Mouse (Mus musculus) heart, embryonic 14.5 days (tissue): ENCODE results near the gene Tmem263. TPM values are rescaled to one million over a fixed set of nuclear protein-coding genes. Genes with fewer than 3 reads are reported as not detected.
A peak's percentile ranks its signal among the peaks of the same experiment; 100 is the strongest.

Experiments used
- ATAC-seq: fragments of 200-750 bp; cut with Nextera tagmentation; 2 replicates; pipeline ENCODE4 v1.8.0; 2017; ENCODE audit warnings: low read depth, moderate TSS enrichment; ENCODE audit not compliant: insufficient number of reproducible peaks, insufficient read depth, low FRiP score
- H3K27ac ChIP-seq, 2 experiments: fragments of 200-500 bp in 1 of 2; fragments of 300-500 bp in 1 of 2; sonication (generic) in 1 of 2; replicated peaks in 1 of 2; 2 replicates each; pipeline ENCODE4 v1.5.1; 2012 to 2014; ENCODE audit warnings: low read depth in 2 of 2, low read length in 2 of 2, control low read depth in 1 of 2, mild to moderate bottlenecking in 1 of 2, mixed read lengths in 1 of 2; ENCODE audit not compliant: control insufficient read depth in 1 of 2, insufficient read depth in 1 of 2
- H3K27me3 ChIP-seq: fragments of 300-500 bp; sonication (generic); 2 replicates; pipeline ENCODE4 v1.6.1; 2014; ENCODE audit warnings: mild to moderate bottlenecking, low read length, control low read depth; ENCODE audit not compliant: control insufficient read depth, insufficient read depth
- H3K36me3 ChIP-seq: fragments of 300-500 bp; sonication (generic); 2 replicates; pipeline ENCODE4 v1.6.1; 2014; ENCODE audit warnings: mild to moderate bottlenecking, control low read depth, low read length, mixed read lengths; ENCODE audit not compliant: control insufficient read depth, insufficient read depth
- H3K4me1 ChIP-seq, 2 experiments: fragments of 200-500 bp in 1 of 2; fragments of 300-500 bp in 1 of 2; sonication (generic) in 1 of 2; 2 replicates each; pipeline ENCODE4 v1.6.1; 2012 to 2014; ENCODE audit warnings: low read length in 2 of 2, control low read depth in 1 of 2, mixed read lengths in 1 of 2; ENCODE audit not compliant: control insufficient read depth in 2 of 2, insufficient read depth in 2 of 2
- H3K4me2 ChIP-seq: fragments of 300-500 bp; sonication (generic); 2 replicates; pipeline ENCODE4 v1.6.1; 2014; ENCODE audit warnings: mild to moderate bottlenecking, low read length
- H3K4me3 ChIP-seq, 2 experiments: fragments of 200-500 bp in 1 of 2; fragments of 300-500 bp in 1 of 2; sonication (generic) in 1 of 2; 2 replicates each; pipeline ENCODE4 v1.5.1; 2012 to 2014; ENCODE audit warnings: low read length in 2 of 2, mild to moderate bottlenecking in 2 of 2, control low read depth in 1 of 2, low read depth in 1 of 2, moderate library complexity in 1 of 2; ENCODE audit not compliant: control insufficient read depth in 1 of 2, insufficient read depth in 1 of 2
- H3K9ac ChIP-seq: fragments of 300-500 bp; sonication (generic); 2 replicates; pipeline ENCODE4 v1.6.1; 2014; ENCODE audit warnings: mild to moderate bottlenecking, low read length
- H3K9me3 ChIP-seq: fragments of 300-500 bp; sonication (generic); 2 replicates; pipeline ENCODE4 v1.6.1; 2016; ENCODE audit warnings: low read length, control low read depth; ENCODE audit not compliant: control insufficient read depth
- WGBS: fragments of 180-500 bp; shearing (Covaris S2); extraction: QIAGEN DNeasy Blood & Tissue Kit; methylation state at CpG from one replicate; pipeline ENCODE4 v1.1.7; 2014; 5-methylcytosine and 5-hydroxymethylcytosine counted together
- polyA plus RNA-seq: library from polyadenylated mRNA; unstranded; fragments of >200 nt; fragmentation: Nextera tagmentation; extraction: Ambion mirVana; gene quantifications from 2 replicates; pipeline ENCODE4 v1.2.1, GENCODE M21; 2014

Gene Tmem263
- 50.1 and 52.9 TPM in 2 replicates for polyA plus RNA-seq

DNA sequence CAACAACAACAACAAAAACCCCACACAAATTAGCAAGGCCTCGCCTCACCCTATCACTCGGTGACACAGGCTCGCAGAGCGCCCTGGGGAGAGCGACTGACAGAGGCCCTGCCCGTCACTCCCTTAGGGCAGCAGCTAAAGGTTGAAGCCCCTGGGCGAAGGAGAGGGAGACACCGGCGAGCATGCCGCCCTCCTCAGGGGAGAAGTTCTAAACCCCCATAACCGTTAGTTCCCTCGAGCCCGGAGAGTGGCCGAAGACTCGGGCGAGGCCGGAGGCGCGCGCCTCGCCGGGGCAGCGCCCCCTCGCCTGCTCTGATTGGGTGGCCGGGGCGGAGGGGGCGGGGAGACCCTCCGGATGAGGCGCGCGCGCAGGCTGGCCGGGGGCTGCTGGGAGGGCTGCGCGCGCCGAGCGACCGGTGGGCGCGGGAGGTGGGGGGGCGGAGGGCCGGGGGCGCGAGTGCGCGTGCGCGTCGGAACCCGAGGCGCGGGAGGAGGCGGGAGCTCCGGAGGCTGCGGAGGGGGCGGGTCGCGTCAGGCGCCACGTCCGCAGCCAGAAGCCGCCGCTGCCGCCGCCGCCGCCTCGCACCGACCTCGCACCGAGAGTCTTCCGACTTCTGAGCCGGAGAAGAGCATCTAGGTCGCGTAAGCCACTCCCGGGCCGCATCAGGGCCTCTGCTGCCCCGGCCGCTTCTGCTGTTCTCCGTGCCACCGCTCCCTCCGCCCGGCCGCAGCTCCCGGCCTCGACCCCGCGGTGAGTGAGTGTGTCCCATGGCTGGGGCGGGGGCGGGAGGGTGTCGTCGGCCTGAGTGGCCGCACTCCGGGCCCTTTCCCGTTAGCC, at the start of gene Tmem263, which contains the start of gene Fhl4:
Gene Tmem263 (plus strand): TSS at position 381 of the 838 bp plus-strand sequence.
Gene Fhl4 (minus strand): TSS at position 249 of the 838 bp plus-strand sequence.
- Histone ChIP-seq H3K4me1 (peaks cover 0 to 18% of the 10 kb centered on the region in 2 experiments; a peak in 2 of 4 replicates), H3K4me2 (peak within 1 kb of the TSS; percentile 81), H3K27me3 (no peaks in the 10 kb centered on the region), H3K9ac (peak within 1 kb of the TSS; percentile 97), H3K9me3 (no peaks in the 10 kb centered on the region), H3K27ac (peak within 1 kb of the TSS; percentile 91 to 94), H3K4me3 (peak within 1 kb of the TSS; percentile 94 to 97), H3K36me3 (no peaks in the 10 kb centered on the region)
- under 1% methylated on average over 82 of the region's 96 CpGs for WGBS
- peak; percentile 97 for ATAC-seq

DNA sequence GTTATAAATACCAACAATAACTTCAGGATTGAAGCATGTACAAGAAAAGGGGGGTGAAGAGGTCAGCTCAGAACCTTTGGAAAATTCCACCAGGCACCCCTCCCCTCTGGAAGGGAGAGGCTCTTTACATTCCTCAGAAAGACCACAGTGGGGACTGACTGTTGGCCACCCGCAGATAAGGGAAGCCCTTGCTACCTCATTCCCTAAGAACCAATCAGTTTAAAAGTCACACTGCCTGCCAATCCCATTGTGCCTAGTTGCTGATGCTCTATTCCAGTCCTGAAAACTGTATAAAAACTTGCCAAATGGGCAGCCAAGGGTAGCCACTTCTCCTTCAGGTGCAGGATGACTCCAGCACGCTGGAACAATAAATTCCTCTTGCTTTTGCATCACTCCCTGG, 47.6 kb upstream of the Tmem263 start:
- H3K27me3 ChIP-seq, result no peaks in the 10 kb centered on the region
- no peaks in the 10 kb centered on the region for H3K9me3 ChIP-seq
- no peak overlapping the region for H3K4me2 ChIP-seq
- H3K36me3 ChIP-seq, result no peaks in the 10 kb centered on the region
- WGBS, result 85% methylated on average over 2 of the region's 2 CpGs
- no peaks in the 10 kb centered on the region for H3K4me1 ChIP-seq
- no peak overlapping the region for H3K27ac ChIP-seq
- H3K4me3 ChIP-seq, result no peak overlapping the region
- no peak for ATAC-seq
- H3K9ac ChIP-seq, result no peak overlapping the region

DNA sequence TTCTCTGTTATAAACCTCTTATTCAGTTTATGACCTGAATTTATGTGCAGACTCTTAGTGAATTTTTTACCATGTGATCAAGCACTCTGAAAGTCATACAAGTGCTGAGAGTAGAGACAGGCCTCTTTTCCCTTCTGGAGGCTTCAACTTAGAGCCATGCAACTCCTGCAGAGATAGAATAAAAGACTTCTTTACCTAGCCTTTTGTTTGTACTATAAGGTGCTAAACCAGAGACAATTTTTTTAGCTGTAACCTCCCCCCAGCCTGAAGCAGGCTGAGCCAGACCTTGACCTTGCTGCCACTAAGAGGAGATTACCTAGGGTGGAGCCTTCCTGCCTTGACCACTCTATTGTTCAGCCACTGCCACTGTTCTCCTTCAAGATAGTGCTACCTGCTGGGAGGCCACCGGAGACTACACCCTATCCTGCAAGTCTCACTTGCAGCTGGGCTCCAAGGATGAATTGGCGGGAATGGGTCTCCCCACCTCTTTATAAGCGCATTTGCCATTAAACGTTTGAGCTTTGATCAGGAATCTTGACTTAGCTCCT, 30.7 kb upstream of the Tmem263 start:
- 53% methylated on average over 4 of the region's 4 CpGs for WGBS
- no peak overlapping the region for H3K27ac ChIP-seq
- no peaks in the 10 kb centered on the region for H3K4me1 ChIP-seq
- no peak for ATAC-seq
- H3K27me3 ChIP-seq, result no peaks in the 10 kb centered on the region
- H3K9me3 ChIP-seq, result no peaks in the 10 kb centered on the region
- H3K4me3 ChIP-seq, result no peak overlapping the region
- H3K36me3 ChIP-seq, result no peaks in the 10 kb centered on the region
- H3K4me2 ChIP-seq, result no peak overlapping the region
- no peak overlapping the region for H3K9ac ChIP-seq

DNA sequence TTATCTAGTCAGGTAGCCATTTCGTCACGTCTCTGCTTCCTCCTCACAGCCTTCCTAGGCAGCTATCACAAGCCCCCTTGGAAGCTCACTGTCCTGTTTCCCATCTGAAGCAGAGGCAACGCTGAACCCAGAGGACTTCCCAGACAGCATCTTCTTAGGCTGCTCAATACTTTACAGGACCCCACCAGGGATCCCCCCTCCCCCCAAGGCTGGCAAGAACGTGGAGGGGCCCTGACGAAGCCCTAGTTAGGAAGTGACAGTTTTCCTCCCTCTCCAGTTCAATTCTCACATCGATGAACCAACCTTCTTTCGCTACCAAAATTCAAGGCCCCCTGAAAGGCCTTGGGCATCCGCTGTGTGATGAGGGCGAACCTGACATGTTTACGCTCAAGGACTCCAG, 586 bp upstream of the Tmem263 start:
- H3K9me3 ChIP-seq, result no peaks in the 10 kb centered on the region
- ATAC-seq, result no peak
- under 1% methylated on average over 10 of the region's 10 CpGs for WGBS
- no peaks in the 10 kb centered on the region for H3K27me3 ChIP-seq
- H3K27ac ChIP-seq, result peak overlapping the region; percentile 91 to 94
- peak overlapping the region; percentile 97 for H3K9ac ChIP-seq
- peaks cover 0 to 18% of the 10 kb centered on the region in 2 experiments; a peak in 2 of 4 replicates for H3K4me1 ChIP-seq
- H3K4me3 ChIP-seq, result peak overlapping the region; percentile 78 to 97
- peak overlapping the region; percentile 81 for H3K4me2 ChIP-seq
- H3K36me3 ChIP-seq, result no peaks in the 10 kb centered on the region

DNA sequence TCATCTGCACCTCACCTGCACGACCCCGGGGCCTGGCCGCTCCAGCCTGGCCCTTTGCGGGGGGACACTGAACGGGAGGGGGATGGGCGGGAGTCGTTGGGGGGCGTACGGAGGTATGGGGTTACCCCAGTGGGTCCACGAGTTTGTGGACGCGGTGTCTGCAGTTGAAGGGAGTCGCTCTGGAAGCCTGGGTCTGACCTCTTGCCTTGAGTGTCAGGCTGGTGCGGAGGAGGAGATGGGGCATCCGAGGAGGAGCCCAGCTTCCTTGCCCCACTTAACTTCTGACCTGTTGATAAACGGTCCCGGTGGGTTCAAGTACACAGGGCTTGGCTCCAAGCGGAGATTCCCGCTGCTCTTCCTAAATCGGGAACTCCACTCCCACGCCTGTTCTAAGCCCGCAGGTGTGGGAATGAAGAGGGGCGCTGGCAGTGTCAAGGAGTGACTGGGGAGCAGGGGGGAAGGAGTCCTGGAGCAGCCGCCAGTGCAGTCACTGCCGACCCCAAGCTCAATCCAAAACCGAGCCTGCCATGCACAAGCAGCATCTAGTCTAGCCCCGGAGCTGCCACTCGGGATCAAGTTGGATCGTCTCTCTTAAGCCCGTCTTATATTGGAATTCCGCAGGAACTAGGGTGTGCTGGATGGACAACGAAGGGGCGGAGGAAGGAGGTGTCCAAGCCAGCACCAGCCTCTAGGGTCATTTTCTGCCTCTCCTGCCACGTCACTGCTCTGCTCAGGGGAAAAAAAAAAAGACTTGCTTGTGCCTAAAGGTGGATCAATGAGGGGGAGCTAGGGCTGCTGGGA, 858 bp downstream of the Tmem263 start:
- WGBS, result under 1% methylated on average over 34 of the region's 34 CpGs
- peaks cover 0 to 18% of the 10 kb centered on the region in 2 experiments; a peak in 2 of 4 replicates for H3K4me1 ChIP-seq
- H3K36me3 ChIP-seq, result no peaks in the 10 kb centered on the region
- H3K9me3 ChIP-seq, result no peaks in the 10 kb centered on the region
- H3K4me3 ChIP-seq, result peak overlapping the region; percentile 94 to 97
- no peaks in the 10 kb centered on the region for H3K27me3 ChIP-seq
- peak overlapping the region; percentile 97 for H3K9ac ChIP-seq
- H3K27ac ChIP-seq, result peak overlapping the region; percentile 88 to 91
- ATAC-seq, result peak; percentile 11
- peak overlapping the region; percentile 81 for H3K4me2 ChIP-seq

DNA sequence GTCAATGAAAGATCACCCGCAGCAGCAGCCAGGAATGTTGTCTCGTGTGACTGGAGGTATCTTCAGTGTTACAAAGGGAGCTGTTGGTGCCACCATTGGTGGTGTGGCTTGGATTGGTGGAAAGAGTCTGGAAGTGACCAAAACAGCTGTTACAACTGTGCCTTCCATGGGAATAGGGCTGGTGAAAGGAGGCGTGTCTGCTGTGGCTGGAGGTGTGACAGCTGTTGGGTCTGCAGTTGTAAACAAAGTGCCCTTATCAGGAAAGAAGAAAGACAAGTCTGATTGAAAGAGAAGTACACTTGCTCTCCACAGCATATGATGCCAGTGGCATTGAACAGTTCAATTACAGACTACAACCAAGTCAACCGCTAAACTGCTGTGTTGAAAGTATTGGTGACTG, 12.0 kb downstream of the Tmem263 start:
- no peak overlapping the region for H3K9ac ChIP-seq
- ATAC-seq, result no peak
- H3K36me3 ChIP-seq, result peaks cover 56% of the 10 kb centered on the region
- H3K4me1 ChIP-seq, result peaks cover 0 to 9% of the 10 kb centered on the region in 2 experiments; a peak in 1 of 4 replicates
- 69% methylated on average over 4 of the region's 4 CpGs for WGBS
- no peak overlapping the region for H3K27ac ChIP-seq
- no peak overlapping the region for H3K4me3 ChIP-seq
- no peaks in the 10 kb centered on the region for H3K9me3 ChIP-seq
- H3K27me3 ChIP-seq, result no peaks in the 10 kb centered on the region
- H3K4me2 ChIP-seq, result no peak overlapping the region

DNA sequence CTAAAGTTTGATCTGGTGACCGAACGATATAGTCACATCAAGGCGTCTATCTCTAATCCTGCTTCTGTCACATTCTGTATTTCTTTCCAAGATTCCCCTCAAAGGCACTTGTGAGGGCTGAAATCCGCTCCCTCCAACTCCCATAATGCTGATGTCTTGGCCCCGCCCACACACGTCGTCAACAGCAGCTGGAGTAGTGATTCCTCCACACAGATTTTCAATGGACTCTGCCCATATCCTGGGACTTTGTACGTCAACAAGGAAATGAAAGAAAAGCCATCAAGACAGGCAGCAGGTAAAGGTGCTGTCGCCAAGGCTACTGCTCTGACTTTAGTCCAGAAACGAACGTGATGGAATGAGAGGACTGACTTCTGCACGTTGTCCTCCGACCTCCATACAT, 22.8 kb downstream of the Tmem263 start:
- WGBS, result 86% methylated on average over 13 of the region's 13 CpGs
- H3K4me3 ChIP-seq, result no peak overlapping the region
- peaks cover 0 to 10% of the 10 kb centered on the region in 2 experiments; a peak in 2 of 4 replicates for H3K4me1 ChIP-seq

More for the DNA sequence above, 22.8 kb downstream of the Tmem263 start:
- Histone ChIP-seq H3K9ac (no peak overlapping the region), H3K27me3 (no peaks in the 10 kb centered on the region), H3K9me3 (no peaks in the 10 kb centered on the region), H3K36me3 (peaks cover 28% of the 10 kb centered on the region), H3K4me2 (no peak overlapping the region), H3K27ac (no peak overlapping the region)
- no peak for ATAC-seq
